Mouse (Mus musculus): ENCODE measurements at regions not wholly inside any gene's neighbourhood (a gene's known extent, or its start where the extent isn't known, plus 50 kb on each side); places are given as distances from the start of the nearest gene placed in this dataset.

- TF ChIP-seq CTCF (IDR thresholded peaks at IDR 0.05; ENCODE audit: low read depth) (no peak), EP300 (IDR thresholded peaks at IDR 0.05; ENCODE audit: low read depth) (no peak)
Measured at GRCm38 (mm10) chr14:29847661-29848060, 120.4 kb upstream of the Selenok start.

Measured in heart, postnatal 0 days (tissue).